Mouse (Mus musculus) forebrain, embryonic 10.5 days (tissue): Measurements from ENCODE around the gene Agl. TPM values are rescaled to one million over a fixed set of nuclear protein-coding genes. Genes with fewer than 3 reads are reported as not detected.
A peak's percentile ranks its signal among the peaks of the same experiment; 100 is the strongest.

ENCODE experiments used
- DNase-seq: peaks from one replicate; pipeline ENCODE4 v3.0.0-alpha.2; 2017; ENCODE audit warnings: low spot score; ENCODE audit errors: extremely low spot score
- H3K27ac ChIP-seq: fragments of 300-500 bp; sonication (generic); 2 replicates; pipeline ENCODE4 v1.5.1; 2016; ENCODE audit warnings: mild to moderate bottlenecking
- H3K27me3 ChIP-seq: fragments of 300-500 bp; sonication (generic); 2 replicates; pipeline ENCODE4 v1.6.1; 2016; ENCODE audit warnings: mild to moderate bottlenecking; ENCODE audit not compliant: poor library complexity, severe bottlenecking
- H3K36me3 ChIP-seq: fragments of 300-500 bp; sonication (generic); replicated peaks from 2 replicates; pipeline ENCODE4 v1.6.1; 2016; ENCODE audit warnings: mild to moderate bottlenecking, moderate library complexity
- H3K4me1 ChIP-seq: fragments of 300-500 bp; sonication (generic); 2 replicates; pipeline ENCODE4 v1.6.1; 2016
- H3K4me3 ChIP-seq: fragments of 300-500 bp; sonication (generic); 2 replicates; pipeline ENCODE4 v1.5.1; 2016; ENCODE audit warnings: mild to moderate bottlenecking, moderate library complexity
- H3K9me3 ChIP-seq: fragments of 300-500 bp; sonication (generic); 2 replicates; pipeline ENCODE4 v1.6.1; 2016; ENCODE audit warnings: mild to moderate bottlenecking, moderate library complexity
- WGBS: fragments of 180-500 bp; shearing (Covaris S2); methylation state at CpG from one replicate; pipeline ENCODE4 v1.1.7; 2016; 5-methylcytosine and 5-hydroxymethylcytosine counted together
- polyA plus RNA-seq: library from polyadenylated mRNA; unstranded; fragments of >200 nt; fragmentation: Nextera tagmentation; extraction: Ambion mirVana; gene quantifications from 2 replicates; pipeline ENCODE4 v1.2.1, GENCODE M21; 2016

Agl gene
- polyA plus RNA-seq, 1 experiment from 2014 or later = 11.0 TPM

DNA sequence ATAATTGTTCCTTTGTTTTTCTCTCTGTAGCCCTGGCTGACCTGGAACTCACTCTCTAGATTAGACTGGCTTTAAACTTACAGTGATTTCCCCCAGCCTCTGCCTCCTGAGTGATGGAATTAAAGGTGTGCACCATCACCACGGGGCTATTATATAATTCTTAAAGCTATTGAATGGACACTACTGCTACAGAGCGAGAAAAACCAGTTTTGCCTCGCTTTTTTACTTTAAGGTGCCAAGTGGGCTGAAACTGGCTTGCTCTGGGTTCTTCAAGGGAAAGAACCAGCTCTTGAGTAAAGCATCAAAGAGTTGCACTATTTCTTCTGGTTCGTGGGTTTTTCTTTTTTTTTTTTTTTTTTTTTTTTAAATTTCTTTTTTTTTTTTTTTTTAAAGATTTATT lies 85.0 kb downstream of the Agl start:
- no peaks in the 10 kb centered on the region for H3K9me3 ChIP-seq
- no peaks in the 10 kb centered on the region for H3K36me3 ChIP-seq
- DNase-seq = no peak
- WGBS = 79% methylated on average over 4 of the region's 4 CpGs
- peaks cover 7% of the 10 kb centered on the region for H3K4me1 ChIP-seq
- H3K27ac ChIP-seq = no peak overlapping the region
- no peak overlapping the region for H3K4me3 ChIP-seq
- peaks cover 5% of the 10 kb centered on the region for H3K27me3 ChIP-seq

DNA sequence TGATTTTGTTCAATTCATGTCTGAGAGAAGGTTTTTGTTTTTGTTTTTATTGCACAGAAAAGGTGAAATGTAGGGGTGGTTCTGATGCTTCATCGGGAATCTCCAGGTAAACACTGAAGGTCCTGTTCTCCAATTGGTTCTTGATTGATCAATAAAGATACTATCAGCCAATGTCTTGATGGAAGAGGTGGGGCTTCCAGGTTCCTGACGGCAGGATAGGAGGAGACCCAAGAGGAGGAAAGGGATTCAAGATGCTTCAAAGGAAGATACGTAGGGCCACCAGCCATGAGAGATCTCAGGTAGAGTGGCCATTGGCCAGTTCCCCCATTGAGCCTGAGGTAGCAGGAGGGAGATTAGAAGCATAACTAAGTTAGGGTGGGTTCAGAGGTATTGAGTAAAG lies 89.0 kb downstream of the Agl start:
- no peak for DNase-seq
- H3K27ac ChIP-seq = no peak overlapping the region
- WGBS = 74% methylated on average over 3 of the region's 3 CpGs
- no peak overlapping the region for H3K4me3 ChIP-seq
- no peaks in the 10 kb centered on the region for H3K36me3 ChIP-seq
- peaks cover under 1% of the 10 kb centered on the region; the same call in 1 of the 2 replicates for H3K27me3 ChIP-seq
- no peaks in the 10 kb centered on the region for H3K9me3 ChIP-seq
- peaks cover 5% of the 10 kb centered on the region for H3K4me1 ChIP-seq

GRCm38 (mm10) chr3:116713031-116713430 lies 94.9 kb downstream of the Agl start:
- WGBS = 37% methylated on average over 5 of the region's 5 CpGs
- peak overlapping the region; percentile 100 for H3K4me3 ChIP-seq
- no peaks in the 10 kb centered on the region for H3K36me3 ChIP-seq
- peaks cover 19% of the 10 kb centered on the region for H3K4me1 ChIP-seq
- H3K27ac ChIP-seq = no peak overlapping the region
- DNase-seq = no peak
- no peaks in the 10 kb centered on the region for H3K9me3 ChIP-seq
- peaks cover 13% of the 10 kb centered on the region for H3K27me3 ChIP-seq

DNA sequence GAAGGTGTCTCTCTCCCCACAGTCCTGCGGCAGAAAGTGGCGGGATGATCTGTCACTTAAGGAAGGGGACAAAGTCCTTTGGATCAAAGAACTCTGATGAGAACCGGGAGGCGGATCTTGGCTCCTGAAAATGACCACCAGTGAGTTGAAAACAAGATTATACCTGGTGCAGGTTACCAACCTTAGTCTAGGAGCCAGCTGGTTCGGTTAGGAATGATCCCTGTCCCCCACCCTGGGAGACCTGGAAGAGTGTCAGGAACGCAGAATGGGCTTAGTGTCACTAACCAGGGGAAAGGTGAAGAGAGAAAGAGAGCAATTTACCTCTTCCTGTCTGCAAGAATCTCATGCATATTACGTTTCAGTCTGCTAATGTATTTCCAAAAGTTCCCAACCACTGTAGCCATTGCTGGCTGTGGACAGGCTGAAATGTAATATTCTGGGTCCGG lies 95.5 kb downstream of the Agl start, which contains the start of gene Slc35a3:
TSS of gene Slc35a3 (minus strand) at position 396 of the 446 bp plus-strand sequence.
- H3K36me3 ChIP-seq = no peaks in the 10 kb centered on the region
- peak within 1 kb of the TSS; percentile 92 for H3K27ac ChIP-seq
- no peaks in the 10 kb centered on the region for H3K9me3 ChIP-seq
- WGBS = 3% methylated on average over 8 of the region's 8 CpGs
- H3K4me3 ChIP-seq = peak within 1 kb of the TSS; percentile 100
- H3K4me1 ChIP-seq = peaks cover 19% of the 10 kb centered on the region
- peaks cover 13% of the 10 kb centered on the region for H3K27me3 ChIP-seq
- no peak for DNase-seq

DNA sequence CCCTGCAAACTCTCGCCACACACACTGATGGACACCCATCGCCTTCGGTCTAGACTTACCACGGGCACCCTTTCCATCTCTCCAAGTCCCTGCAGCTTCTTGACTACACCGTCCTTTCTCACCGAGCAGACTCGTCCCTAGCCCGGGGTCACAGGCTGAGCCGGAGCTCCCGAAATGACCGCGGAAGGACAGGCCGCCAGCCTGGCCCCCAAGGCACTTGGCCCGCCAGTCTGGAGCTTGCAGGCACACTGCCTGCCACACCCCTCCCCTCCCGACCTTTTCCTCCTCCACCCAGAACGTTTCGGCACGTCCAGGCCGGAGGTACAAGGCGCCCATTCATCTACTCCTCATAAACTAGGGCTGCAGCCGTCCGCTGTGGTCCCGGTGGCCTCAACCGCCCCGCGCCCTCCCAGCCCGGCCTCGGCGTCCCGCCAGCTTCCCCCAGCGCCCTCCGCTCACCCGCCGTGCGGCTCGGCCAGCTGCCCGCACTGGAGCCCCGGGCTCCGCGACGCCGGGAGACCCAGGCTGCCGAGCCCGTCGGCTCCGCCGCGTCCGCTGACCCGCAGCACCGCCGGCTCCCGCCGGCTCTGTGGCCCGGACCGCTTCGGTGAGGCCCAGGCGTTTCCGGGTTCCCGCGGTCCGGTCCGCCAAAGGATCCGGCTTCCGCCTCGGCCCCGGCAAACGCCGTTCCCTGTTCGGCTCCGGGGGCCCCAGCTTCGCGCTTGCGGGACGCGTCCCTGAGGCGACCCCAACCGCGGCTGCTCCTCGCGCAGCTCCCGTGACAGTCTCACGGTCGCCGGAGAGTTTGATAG lies 96.1 kb downstream of the Agl start:
- no peaks in the 10 kb centered on the region for H3K36me3 ChIP-seq
- WGBS = under 1% methylated on average over 85 of the region's 85 CpGs
- DNase-seq = peak; percentile 72

GRCm38 (mm10) chr3:116710941-116711340 lies 97.0 kb downstream of the Agl start:
- Histone ChIP-seq H3K36me3 (0 out of 2 replicates have a peak, but pooled peaks cover 3% of the 10 kb centered on the region), H3K4me3 (peak overlapping the region; percentile 100), H3K9me3 (no peaks in the 10 kb centered on the region), H3K4me1 (peaks cover 19% of the 10 kb centered on the region), H3K27me3 (peaks cover 13% of the 10 kb centered on the region), H3K27ac (no peak overlapping the region)
- WGBS = 62% methylated on average over 9 of the region's 9 CpGs
- DNase-seq = no peak

More for the DNA sequence above, 96.1 kb downstream of the Agl start:
- peak overlapping the region; percentile 100 for H3K4me3 ChIP-seq
- H3K4me1 ChIP-seq = peaks cover 19% of the 10 kb centered on the region
- no peaks in the 10 kb centered on the region for H3K9me3 ChIP-seq
- peak overlapping the region; percentile 92 for H3K27ac ChIP-seq
- H3K27me3 ChIP-seq = peaks cover 13% of the 10 kb centered on the region

DNA sequence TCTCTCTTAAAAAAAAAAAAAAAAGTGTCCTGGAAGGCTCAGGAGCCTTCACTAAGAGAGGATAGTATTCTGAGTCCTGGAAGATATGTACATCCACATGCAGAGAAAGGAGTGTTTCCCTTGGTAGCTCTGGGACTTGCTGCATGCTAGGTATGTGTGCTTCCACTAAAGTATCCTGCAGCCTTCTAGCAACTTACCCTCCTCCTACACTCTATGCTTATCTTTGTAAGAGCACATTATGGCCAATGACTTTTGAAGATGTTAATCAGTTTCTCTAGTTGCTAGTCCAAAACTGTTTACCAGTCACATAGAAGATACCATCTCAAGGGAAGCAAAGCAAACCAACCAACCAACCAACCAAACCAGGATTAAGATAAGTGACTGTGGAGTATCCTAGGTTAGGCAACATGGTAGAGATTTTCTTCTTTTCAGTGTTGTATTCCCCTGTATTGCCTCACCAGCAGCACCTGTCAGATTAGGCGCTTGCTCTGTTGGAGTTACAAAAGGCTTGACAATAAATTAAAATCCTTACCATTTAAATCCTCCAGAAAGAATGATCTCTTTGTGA lies 102.2 kb downstream of the Agl start:
- 94% methylated on average over 1 of the region's 1 CpGs for WGBS
- no peak overlapping the region for H3K27ac ChIP-seq
- H3K4me3 ChIP-seq = no peak overlapping the region

DNA sequence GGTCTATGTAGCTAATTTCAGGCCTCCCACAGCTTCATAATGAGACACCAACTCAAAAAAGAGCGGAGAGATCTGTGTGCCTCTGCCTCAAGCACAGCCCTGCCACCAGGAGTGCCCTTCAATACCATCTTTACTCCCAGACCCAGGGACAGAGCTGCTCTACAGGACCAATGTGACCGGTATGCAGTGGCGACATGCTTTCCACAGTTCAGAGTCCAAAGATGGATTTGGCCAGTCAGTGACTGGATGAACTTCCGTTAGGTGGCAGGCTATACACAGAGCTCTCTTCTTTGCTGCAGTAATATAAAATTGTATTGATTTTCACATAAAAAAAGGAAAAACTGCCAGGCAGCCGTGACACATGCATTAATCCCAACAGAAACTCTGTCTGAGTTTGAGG lies 104.1 kb downstream of the Agl start:
- WGBS = 92% methylated on average over 5 of the region's 5 CpGs
- H3K27ac ChIP-seq = no peak overlapping the region
- no peak for DNase-seq
- H3K4me1 ChIP-seq = no peaks in the 10 kb centered on the region
- no peaks in the 10 kb centered on the region for H3K27me3 ChIP-seq
- 0 out of 2 replicates have a peak, but pooled peaks cover 3% of the 10 kb centered on the region for H3K36me3 ChIP-seq
- no peak overlapping the region for H3K4me3 ChIP-seq
- H3K9me3 ChIP-seq = no peaks in the 10 kb centered on the region

More for the DNA sequence above, 102.2 kb downstream of the Agl start:
- DNase-seq = no peak
- Histone ChIP-seq H3K4me1 (peaks cover under 1% of the 10 kb centered on the region; the same call in 1 of the 2 replicates), H3K36me3 (0 out of 2 replicates have a peak, but pooled peaks cover 3% of the 10 kb centered on the region), H3K27me3 (no peaks in the 10 kb centered on the region), H3K9me3 (no peaks in the 10 kb centered on the region)

GRCm38 (mm10) chr3:116702647-116703272 lies 105.2 kb downstream of the Agl start:
- H3K27me3 ChIP-seq = no peaks in the 10 kb centered on the region
- no peak overlapping the region for H3K27ac ChIP-seq
- no peak overlapping the region for H3K4me3 ChIP-seq
- no peak for DNase-seq
- no peaks in the 10 kb centered on the region for H3K4me1 ChIP-seq
- 0 out of 2 replicates have a peak, but pooled peaks cover 3% of the 10 kb centered on the region for H3K36me3 ChIP-seq
- no peaks in the 10 kb centered on the region for H3K9me3 ChIP-seq
- 88% methylated on average over 1 of the region's 1 CpGs for WGBS

GRCm38 (mm10) chr3:116701601-116702000 lies 106.4 kb downstream of the Agl start:
- Histone ChIP-seq H3K36me3 (0 out of 2 replicates have a peak, but pooled peaks cover 2% of the 10 kb centered on the region), H3K4me1 (no peaks in the 10 kb centered on the region), H3K27me3 (no peaks in the 10 kb centered on the region), H3K9me3 (no peaks in the 10 kb centered on the region), H3K4me3 (no peak overlapping the region), H3K27ac (no peak overlapping the region)
- WGBS = 95% methylated on average over 4 of the region's 4 CpGs
- DNase-seq = no peak

DNA sequence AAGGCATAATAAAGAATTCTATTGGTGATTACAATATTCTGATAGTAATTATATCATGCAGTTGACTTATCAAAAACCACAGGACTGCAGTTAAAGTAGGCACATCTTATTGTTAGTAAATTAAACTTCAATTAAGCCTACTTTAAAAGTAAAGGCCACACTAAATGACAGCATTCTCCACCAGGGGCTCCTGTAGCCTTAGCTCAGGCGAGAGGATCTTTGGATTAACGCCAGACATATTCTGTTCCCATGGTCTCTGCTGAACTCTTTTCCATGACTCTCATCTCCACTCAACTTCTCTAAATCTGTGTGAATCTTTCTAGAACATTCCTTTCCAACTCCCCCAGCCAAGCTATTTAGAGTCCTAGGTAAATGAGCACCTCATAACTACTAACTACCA lies 109.2 kb downstream of the Agl start:
- H3K36me3 ChIP-seq = peaks cover 2% of the 10 kb centered on the region
- no peaks in the 10 kb centered on the region for H3K4me1 ChIP-seq
- no peak overlapping the region for H3K4me3 ChIP-seq
- 73% methylated on average over 2 of the region's 2 CpGs for WGBS
- no peak overlapping the region for H3K27ac ChIP-seq
- H3K27me3 ChIP-seq = no peaks in the 10 kb centered on the region
- DNase-seq = no peak
- H3K9me3 ChIP-seq = no peaks in the 10 kb centered on the region

- no peak for DNase-seq
- 81% methylated on average over 2 of the region's 2 CpGs for WGBS
- peaks cover 10% of the 10 kb centered on the region for H3K36me3 ChIP-seq
- no peaks in the 10 kb centered on the region for H3K4me1 ChIP-seq
- no peak overlapping the region for H3K27ac ChIP-seq
- H3K27me3 ChIP-seq = no peaks in the 10 kb centered on the region
- no peaks in the 10 kb centered on the region for H3K9me3 ChIP-seq
- no peak overlapping the region for H3K4me3 ChIP-seq
Observed at GRCm38 (mm10) chr3:116695666-116695985, 112.3 kb downstream of the Agl start.
